Mouse (Mus musculus): Measurements from ENCODE around the gene 9330161L09Rik.

DNA sequence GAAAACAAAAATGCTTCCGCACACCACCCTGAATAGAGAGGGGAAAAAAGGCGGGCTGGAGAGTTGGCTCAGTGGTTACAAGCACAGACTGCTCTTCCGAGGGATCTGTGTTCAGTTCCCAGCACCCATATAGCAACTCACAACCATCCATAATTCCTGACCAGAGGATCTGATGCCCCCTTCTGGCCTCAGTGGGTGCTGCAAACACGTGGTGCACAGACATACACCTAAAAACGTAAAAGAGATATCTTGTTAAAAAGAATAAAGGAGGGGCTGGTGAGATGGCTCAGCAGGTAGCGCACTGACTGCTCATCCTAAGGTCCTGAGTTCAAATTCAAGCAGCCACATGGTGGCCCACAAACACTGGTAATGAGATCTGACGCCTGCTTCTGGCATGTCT lies 19.1 kb upstream of the 9330161L09Rik start:
- TF ChIP-seq CTCF (IDR thresholded peaks at IDR 0.05; ENCODE audit: extremely low read depth, insufficient read depth, insufficient read length, insufficient replicate concordance) (no peak), POLR2A (IDR thresholded peaks at IDR 0.05; ENCODE audit: low read depth, low read length) (no peak)
